Mouse (Mus musculus) testis, adult 2 months (tissue): Measurements from ENCODE around the gene Soga1. TPM values are rescaled to one million over a fixed set of nuclear protein-coding genes. Genes with fewer than 3 reads are reported as not detected.

ENCODE experiments used
- H3K27ac ChIP-seq: fragments of 200-500 bp; 2 replicates; pipeline ENCODE4 v1.5.1; 2012; ENCODE audit warnings: low read depth, low read length; ENCODE audit not compliant: control insufficient read depth, insufficient read depth
- H3K27me3 ChIP-seq: fragments of 200-500 bp; 2 replicates; pipeline ENCODE4 v1.6.1; 2012; ENCODE audit warnings: mild to moderate bottlenecking, low read length, moderate library complexity; ENCODE audit not compliant: control insufficient read depth, insufficient read depth
- H3K36me3 ChIP-seq: fragments of 200-500 bp; 2 replicates; pipeline ENCODE4 v1.6.1; 2012; ENCODE audit warnings: mild to moderate bottlenecking, low read length; ENCODE audit not compliant: control insufficient read depth, insufficient read depth
- H3K4me1 ChIP-seq: fragments of 200-500 bp; 2 replicates; pipeline ENCODE4 v1.6.1; 2012; ENCODE audit warnings: low read length; ENCODE audit not compliant: control insufficient read depth, insufficient read depth
- H3K4me3 ChIP-seq: fragments of 200-500 bp; 2 replicates; pipeline ENCODE4 v1.5.1; 2012; ENCODE audit warnings: low read depth, mild to moderate bottlenecking, low read length, moderate library complexity, mixed read lengths; ENCODE audit not compliant: control insufficient read depth
- CTCF ChIP-seq: fragments of 200-500 bp; IDR thresholded peaks from 2 replicates; pipeline ENCODE4 v1.5.1; 2012; ENCODE audit warnings: low read depth, mild to moderate bottlenecking, inconsistent platforms, low read length, moderate library complexity; ENCODE audit not compliant: control insufficient read depth, insufficient read depth, insufficient replicate concordance
- POLR2A ChIP-seq: fragments of 200-500 bp; IDR thresholded peaks from 2 replicates; pipeline ENCODE4 v1.6.1; 2012; ENCODE audit warnings: low read depth, mild to moderate bottlenecking, inconsistent platforms, low read length, moderate library complexity; ENCODE audit not compliant: control insufficient read depth
- polyA plus RNA-seq: library from polyadenylated mRNA; depleted of rRNA; stranded (reverse); fragments of >200 nt; gene quantifications from 2 replicates; pipeline ENCODE4 v1.2.3, GENCODE M21; 2012

The Soga1 gene
- polyA plus RNA-seq, 1 experiment, result 4.5 TPM

DNA sequence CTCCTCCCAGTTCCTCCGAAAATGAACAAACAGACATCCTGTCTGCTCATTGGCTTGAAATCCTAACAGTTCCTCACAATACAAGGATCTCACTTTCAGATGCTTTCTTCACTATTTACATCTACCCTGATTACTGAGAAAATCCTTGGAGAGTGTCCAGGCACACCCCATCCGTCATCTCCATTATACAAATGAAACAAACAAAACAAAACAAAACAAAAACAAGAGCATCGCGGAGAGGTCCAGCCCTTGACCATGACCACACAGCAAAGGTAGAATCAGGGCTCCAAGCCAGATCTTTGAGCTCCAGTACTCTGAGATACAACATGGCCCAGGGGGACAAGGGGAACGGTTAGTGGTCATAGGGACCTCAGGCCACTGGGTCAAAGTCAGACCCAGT lies 4.3 kb downstream of the Soga1 start:
- TF ChIP-seq POLR2A (no peak), CTCF (no peak)
- H3K36me3 ChIP-seq, result no peaks in the 10 kb centered on the region
- H3K27me3 ChIP-seq, result no peaks in the 10 kb centered on the region
- H3K4me3 ChIP-seq, result no peak overlapping the region
- H3K4me1 ChIP-seq, result peaks cover 20% of the 10 kb centered on the region
- H3K27ac ChIP-seq, result no peak overlapping the region

DNA sequence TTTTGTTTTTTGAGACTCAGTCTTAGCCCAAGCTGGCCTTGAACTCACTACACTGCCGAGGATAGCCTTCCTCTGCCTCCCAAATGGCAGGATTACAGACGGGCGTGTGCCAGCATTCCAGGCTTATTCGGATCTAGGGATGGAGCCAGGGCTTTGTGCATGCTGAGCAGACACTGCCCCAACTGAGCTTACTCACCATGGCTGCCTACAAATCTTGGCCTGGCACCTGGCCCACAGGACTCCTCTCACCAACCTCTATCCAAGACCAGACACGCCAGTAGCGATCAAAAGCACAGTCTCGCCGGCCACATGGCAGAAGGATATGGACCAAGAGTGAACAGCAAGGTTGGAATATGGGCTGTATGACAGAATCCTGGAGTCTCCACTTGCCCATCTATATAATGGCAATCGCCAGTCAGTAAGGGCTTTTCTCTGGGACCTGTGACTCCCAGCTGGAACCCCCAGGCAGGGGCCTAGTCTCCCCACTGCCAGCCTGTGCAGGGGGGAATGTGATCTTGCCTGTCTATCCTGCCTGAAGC lies 4.8 kb downstream of the Soga1 start:
- Histone ChIP-seq H3K4me1 (peaks cover 14% of the 10 kb centered on the region), H3K27me3 (no peaks in the 10 kb centered on the region), H3K4me3 (no peak overlapping the region), H3K36me3 (no peaks in the 10 kb centered on the region), H3K27ac (no peak overlapping the region)
- TF ChIP-seq CTCF, result no peak

GRCm38 (mm10) chr2:157073378-157074052 lies 5.5 kb downstream of the Soga1 start:
- H3K4me1 ChIP-seq, result peaks cover 11% of the 10 kb centered on the region
- TF ChIP-seq CTCF, result no peak
- no peak for TF ChIP-seq POLR2A
- no peaks in the 10 kb centered on the region for H3K36me3 ChIP-seq
- no peaks in the 10 kb centered on the region for H3K27me3 ChIP-seq
- no peak overlapping the region for H3K4me3 ChIP-seq
- no peak overlapping the region for H3K27ac ChIP-seq

DNA sequence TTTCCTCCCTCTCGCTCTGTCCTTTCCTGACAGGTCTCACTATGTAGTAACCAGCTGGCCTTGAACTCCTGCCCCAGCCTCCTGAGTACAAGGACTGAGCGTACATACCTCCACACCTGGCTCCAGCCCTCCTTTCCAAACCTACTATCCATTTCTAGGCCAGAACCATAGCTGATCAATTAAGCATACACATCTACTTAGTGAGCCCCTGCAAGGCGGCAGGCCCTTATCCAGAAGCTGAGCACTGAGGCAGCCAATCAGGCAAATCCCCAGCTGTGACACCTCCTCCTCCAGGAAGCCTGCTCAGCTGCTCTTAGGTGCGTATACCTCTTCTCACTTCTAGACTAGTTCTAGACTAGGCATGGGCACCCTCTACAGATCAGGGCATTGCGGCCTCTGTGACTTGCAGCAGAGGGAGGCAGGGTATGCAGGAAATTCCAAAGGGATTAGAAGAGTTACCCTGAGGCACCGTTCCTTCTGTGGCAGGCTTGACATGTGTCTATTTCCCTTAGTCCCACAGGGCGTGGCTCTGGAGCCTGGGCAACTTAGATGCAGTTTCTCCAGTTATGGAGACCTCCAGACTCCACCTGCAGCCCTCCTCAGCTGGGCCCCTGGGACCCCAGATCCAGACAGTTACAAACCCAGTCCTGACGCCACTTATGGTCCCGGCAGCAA lies 6.6 kb downstream of the Soga1 start:
- Histone ChIP-seq H3K27me3 (no peaks in the 10 kb centered on the region), H3K27ac (no peak overlapping the region), H3K4me3 (no peak overlapping the region), H3K4me1 (peaks cover 4% of the 10 kb centered on the region), H3K36me3 (no peaks in the 10 kb centered on the region)
- no peak for TF ChIP-seq POLR2A
- TF ChIP-seq CTCF, result no peak

DNA sequence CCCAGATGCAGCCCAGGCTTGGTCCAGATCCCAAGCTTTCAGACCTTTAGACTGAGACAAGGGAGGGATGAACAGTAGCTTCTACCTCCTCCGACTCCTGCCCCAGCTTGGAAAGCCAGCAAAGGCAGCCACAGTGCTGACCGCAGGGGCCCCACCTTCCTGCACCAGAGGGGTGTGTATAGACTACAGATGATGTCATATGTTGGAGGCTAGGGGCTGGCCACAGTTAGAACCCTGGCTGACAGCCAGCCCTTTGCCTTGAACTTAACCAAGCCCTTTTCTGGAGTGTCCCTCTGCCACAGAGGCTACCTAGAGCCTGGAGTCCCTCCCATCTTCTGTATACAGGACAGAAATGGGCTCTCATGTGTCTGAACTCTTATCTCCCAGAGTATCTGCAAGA lies 7.5 kb downstream of the Soga1 start:
- Histone ChIP-seq H3K27me3 (no peaks in the 10 kb centered on the region), H3K4me3 (no peak overlapping the region), H3K4me1 (no peaks in the 10 kb centered on the region; the same call in 1 of the 2 replicates), H3K36me3 (no peaks in the 10 kb centered on the region), H3K27ac (no peak overlapping the region)
- TF ChIP-seq POLR2A (no peak), CTCF (no peak)

DNA sequence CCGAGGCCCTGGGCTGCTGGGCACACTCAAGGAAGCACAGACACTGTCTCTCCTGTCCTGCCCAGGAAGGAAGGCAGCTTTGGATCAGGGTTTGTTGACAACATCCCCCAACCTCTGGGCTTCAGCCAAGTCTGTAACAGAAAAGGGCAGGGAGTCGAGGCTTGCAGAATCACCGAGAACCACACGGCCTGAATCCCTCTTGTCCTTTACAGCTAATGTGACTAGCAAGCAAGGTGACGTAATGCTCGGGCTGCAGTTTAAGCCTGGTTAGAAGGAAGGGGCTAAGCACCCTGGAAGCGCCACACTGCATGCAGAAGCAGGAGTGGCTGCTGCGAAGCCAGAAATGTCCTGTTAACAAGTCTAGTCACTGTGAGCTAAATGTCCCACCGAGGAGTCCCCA lies 8.7 kb downstream of the Soga1 start:
- peaks cover 4% of the 10 kb centered on the region; the same call in 1 of the 2 replicates for H3K4me1 ChIP-seq
- TF ChIP-seq POLR2A, result no peak
- no peak overlapping the region; the same call in 1 of the 2 replicates for H3K27ac ChIP-seq
- no peaks in the 10 kb centered on the region for H3K36me3 ChIP-seq
- no peak overlapping the region for H3K4me3 ChIP-seq
- no peaks in the 10 kb centered on the region for H3K27me3 ChIP-seq

- peak overlapping the region; percentile 3; the same call in 1 of the 2 replicates for H3K27ac ChIP-seq
Measured at GRCm38 (mm10) chr2:157069755-157070315, 9.2 kb downstream of the Soga1 start.

More at GRCm38 (mm10) chr2:157069755-157070315, 9.2 kb downstream of the Soga1 start:
- Histone ChIP-seq H3K4me1 (peaks cover 4% of the 10 kb centered on the region; the same call in 1 of the 2 replicates), H3K4me3 (no peak overlapping the region), H3K27me3 (no peaks in the 10 kb centered on the region), H3K36me3 (no peaks in the 10 kb centered on the region)
- TF ChIP-seq POLR2A (no peak), CTCF (no peak)
